Mouse (Mus musculus) natural killer cell, adult 2 months (primary cell): ENCODE measurements around the gene Ncoa3.

Experiments
- DNase-seq, 2 experiments: peaks; one replicate each; pipeline ENCODE4 v3.0.0; 2022; ENCODE audit warnings: low spot score in 2 of 2

The Ncoa3 gene

DNA sequence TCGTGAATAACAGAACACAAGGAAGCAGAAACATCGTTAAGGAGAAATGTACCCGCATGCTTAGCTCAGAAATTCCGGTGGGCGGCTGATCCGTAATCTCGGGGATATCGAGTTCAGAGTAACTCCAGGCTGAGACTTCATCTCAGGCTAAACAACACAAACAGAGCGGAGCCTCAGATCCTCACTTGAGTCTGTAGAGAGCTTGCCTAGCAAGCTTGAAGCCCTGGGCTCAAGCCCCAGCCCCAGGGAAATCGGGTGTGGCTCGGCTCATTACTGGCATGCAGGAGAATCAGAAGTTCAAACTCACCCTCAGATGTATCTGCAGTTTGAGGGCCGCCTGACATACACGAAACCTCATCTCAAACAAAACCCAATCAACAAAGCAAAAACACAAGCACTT lies 22.5 kb upstream of the Ncoa3 start:
- no peak for DNase-seq

DNA sequence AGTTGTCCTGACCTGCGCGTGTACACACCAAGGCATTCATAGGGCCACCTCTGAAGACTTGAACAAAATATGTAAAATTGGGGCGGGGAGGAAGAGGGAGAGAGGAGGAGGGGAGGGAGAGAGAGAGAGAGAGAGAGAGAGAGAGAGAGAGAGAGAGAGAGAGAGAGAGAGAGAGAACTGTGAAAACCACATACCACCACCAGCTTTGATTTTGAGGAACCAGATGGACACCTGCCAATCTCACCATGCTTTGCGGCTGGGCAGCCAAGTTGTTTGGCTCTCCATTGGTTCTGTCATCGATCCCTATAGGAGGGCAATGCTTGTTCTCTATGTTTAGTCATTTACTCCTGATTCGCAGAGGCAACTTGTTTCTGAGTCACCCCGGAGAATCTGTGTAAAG lies 21.7 kb upstream of the Ncoa3 start:
- DNase-seq: no peak

DNA sequence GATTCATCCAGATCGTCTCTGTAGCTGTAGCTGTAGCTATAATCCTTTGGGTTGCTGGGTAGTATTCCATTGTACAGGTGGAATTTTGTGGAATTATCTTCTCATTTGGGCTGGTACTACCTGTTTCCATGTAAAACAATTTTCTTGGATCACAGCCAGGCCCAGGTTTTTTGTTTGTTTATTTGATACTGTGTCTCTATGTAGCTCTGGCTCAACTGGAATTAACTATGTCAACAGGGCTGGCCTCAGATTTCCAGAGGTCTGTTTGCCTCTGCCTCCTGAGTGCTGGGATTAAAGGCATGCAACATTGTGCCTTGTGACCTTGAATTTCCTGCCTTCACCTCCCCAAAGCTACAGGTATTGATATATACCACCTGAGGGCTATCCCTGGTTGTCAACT lies 18.1 kb upstream of the Ncoa3 start:
- DNase-seq: no peak

DNA sequence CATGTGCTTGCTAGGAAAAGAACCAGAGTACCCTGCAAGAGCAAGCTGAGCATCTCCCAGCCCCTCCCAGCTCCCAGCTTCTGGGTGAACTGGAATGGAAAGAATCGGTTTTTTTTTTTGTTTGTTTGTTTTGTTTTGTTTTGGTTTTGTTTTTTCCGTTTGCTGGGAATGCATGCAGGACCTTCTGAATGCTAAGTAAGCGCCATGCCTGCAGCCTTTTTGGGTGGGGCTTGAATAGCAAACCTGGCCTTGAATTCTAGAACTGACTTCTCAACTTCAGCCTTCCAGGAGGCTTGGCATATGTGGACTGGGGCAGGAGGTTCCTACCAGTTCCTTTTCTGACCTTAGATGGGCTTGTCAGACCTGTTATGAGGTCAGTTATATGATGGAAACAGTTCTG lies 16.2 kb upstream of the Ncoa3 start:
- no peak for DNase-seq

DNA sequence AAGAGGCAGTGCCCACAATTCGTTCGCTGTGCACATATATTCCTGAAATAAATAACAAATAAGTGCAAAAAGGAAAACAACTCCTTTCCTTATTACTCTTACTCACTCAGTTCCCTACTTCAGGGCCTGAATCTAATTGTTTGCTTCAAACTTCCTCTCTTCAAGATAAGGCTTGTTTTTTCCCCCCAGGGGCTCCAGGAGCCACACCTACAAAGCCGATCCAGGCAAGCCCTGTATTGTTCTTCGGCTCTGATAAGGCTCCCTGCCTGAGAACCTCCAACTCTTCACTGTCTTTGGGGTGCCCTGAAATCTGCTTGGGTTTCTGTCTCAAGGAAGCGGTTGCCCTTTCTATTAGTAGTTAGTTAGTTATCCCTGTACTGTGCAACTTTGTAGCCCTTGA lies 15.6 kb upstream of the Ncoa3 start:
- no peak for DNase-seq

DNA sequence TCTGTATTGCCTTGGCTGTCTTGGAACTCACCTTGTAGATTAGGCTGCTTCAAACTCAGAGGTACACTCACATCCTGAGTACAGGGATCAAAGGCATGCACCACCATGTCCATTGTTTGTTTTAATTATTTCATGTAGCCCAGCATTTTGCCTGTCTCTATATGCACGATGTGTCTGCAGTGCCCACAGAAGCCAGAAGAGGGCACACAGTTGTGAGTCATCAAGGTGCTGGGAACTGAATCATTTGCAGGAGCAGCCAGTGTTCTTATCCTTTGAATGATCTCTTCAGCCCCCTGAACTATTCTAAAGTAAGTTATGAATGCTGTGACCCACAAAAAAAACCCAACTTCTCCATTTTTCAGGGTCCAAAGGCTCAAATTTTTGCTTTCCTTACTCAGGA lies 14.3 kb upstream of the Ncoa3 start:
- no peak for DNase-seq

DNA sequence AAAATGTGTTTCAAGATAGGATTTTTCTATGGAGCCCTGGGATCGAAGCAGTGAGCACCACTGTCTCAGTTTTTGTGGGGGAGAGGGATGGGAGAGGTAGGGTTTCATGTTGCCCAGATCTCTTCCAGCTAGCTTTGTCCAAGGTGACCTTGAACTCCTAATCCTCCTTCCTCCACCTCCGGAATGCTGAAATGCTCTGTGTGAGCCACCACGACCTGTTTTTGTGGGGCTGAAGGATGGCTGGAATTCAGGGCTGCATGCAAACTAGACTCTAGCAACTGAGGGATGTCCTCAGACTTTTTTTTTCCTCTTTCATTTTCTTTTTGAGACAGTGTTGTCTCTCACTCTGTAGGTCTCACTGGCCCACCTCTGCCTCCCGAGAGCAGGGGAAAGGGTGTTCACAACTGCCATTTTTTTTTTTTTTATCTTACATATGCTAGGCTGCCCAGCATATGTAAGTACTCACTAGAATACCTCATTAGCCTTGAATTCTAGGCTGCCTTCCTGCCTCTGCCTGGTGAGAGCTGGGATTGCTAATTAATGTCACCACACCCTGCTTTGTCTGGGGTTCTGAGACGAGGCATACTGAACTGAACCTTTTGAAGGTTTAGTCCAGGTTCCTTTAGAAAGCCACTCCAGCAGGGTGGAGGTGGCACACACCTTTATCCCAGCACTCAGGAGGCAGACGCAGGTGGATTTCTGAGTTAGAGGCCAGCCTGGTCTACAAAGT lies 11.0 kb upstream of the Ncoa3 start:
- DNase-seq: no peak

DNA sequence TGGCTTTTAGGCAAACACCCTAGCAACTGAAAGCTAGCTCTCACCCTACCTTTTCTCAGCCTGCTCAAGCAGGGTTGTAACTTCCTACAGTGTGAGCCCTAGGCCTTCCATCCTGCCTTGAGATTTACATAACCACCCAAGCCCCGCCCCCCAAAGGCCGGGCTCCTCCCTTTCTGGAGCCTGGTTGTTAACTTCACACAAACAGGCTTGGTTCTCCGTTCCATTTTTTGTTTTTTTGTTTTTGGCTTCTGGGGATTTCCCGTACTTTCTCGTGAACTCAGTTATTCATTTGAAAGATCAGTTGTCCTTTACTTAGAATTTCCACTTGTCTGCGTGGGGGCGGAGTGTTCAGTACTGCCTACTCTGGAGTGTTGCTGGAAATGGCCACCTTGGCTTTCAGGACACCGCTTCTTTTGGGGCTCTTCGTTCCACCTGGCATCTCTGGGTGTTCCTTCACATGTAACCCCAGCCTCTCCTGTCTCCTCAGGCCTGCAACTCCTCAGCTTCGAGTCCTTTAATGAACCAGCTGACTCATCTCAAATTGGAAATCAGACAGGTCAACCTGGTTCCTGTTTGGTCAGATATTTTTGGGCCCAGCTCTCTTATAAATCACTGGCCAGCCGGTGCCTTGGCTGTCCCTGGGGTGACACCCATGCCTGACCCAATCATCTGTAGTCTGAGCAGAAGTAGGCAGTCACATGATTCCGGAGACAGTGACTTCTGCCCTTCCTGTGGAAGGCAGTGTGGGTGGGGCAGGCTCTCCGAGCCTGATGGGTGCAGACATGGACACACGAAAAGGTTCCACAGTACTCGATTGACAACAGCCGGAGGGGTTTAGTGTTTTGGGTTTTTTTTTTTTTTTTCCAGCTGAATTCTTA lies 9.7 kb upstream of the Ncoa3 start:
- DNase-seq: peak; percentile 91 to 95

DNA sequence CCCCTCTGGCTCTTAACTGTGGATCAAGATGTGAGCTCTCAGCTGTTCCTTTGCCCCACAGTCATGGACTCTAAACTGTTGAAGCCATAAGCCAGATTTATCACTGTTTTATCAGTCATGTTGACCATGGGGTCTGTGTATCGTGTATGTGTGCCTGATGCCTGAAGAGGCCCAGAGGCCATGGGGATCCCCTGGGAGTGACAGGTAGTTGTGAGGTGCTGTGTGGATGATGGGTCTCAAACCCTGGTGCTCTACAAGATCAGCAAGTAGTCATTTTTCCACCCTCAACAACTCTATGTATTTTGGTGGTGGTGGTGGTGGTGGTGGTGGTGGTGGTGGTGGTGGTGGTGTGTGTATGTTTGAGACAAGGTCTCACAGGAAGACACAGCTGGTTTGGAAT lies 8.1 kb upstream of the Ncoa3 start:
- no peak for DNase-seq

DNA sequence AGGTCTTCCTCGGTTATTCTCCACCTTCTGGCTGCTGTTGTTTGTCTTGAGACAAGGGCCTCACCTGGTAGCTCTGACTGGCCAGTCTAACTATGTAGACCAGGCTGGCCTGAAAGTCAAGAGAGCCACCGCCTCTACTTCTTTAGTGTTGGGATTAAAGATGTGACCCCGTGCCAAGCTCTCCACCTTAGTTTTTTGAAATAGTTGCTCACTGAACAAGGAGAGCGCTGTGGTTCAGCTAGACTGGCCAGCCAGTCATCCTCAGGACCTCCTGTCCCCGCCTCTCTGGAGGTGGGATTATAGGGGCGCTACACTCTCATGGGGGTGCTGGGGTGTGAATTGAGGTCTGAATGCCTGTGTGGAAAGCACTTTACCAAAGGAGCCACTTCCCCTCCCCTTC lies 7.5 kb upstream of the Ncoa3 start:
- no peak for DNase-seq

DNA sequence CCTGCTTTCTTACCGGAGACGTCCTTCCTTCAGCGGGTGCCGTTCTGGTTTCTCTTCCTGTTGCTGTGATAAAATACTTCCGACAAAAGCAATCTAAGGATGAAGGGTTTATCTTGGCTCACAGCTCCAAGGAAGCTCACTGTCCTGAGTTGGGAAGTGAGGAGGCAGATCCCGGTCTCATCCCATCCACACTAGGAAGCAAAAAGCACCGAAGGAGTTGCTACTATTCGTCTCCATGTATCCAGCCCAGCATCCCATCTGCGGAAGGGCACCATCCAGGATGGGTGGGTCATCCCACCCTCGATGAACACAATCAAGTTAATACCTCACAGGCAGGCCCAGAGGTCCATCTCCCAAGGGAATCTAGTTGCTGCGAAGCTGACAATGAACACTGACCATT lies 6.9 kb upstream of the Ncoa3 start:
- no peak for DNase-seq

DNA sequence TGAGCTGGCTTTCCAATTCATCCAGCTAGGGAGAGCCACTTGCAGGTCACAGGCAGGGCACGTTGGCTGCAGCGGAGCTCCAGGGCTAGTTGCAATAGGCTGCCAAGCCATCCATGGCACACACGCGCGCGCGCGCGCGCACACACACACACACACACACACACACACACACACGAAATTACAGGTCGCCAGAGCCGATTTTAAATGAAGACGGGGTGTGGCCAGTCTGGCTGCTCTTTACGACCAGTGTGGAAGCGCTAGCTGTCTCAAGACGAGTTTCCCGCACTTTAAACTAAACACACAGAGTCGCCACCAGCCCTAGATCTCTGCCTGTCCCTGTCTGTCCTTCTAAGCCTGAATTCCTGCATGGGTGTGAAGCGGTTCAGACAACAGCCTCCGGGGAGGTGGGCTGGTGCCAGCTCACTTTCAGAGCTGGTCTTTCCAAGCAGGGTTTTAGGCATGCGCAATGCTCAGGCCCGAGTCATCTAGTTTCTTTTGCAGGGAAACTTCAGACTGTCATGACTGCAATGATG lies 5.4 kb upstream of the Ncoa3 start:
- peak; percentile 26 to 54 for DNase-seq

DNA sequence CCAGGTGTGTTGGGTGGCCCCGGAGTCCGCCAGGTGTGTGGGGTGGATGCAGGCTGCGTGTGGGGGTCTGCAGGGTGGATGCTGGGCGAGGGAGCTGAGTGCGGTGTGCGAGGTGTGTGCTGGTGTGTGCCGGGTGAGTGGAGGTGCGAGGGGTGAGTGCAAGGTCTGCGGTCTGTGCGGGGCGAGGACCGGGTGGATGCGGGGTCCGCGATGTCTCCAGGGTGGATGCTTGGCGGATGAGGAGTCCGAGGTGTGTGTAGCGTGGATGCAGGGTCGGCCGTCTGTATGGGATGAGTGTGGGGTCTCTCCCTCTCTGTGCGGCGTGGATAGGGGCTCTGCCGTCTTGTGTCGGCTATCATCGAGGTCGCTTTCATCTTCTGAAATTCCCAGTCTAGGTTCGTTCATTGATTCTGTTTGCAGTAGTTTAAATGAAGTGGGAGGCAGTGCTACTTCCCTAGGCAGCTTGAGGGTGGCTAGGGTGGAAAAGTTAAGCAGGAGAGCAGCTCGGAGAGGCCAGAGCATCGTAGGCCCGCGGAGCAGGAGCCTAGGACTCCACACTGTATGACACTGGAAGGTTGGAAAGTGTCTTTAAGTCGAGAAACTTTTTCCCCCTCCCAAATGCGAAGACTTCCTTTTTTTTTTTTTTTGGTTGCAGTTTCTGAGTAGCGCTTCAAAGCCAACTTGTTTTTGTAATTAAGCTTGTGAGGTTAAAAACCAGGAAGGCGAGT lies 901 bp downstream of the Ncoa3 start:
- DNase-seq: peak in 1 of 2 experiments; percentile 24

DNA sequence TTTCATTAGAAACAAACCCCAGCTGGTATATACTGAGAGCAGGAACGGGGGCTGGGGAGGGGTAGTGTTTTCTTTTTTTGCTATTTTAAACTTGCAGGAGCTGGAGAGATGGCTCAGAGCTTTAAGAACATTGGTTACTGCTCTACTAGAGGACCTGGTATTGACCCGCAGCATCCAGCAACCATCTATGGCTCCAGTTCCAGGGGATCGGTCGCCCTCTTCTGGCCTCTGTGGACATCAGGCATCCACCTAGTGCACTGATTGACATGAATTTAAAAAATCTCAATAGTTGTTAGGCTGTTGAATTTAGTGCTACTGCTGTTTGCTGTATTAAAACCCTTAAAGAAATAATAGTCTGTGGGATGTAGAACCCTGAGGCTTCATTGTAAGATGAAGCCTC lies 1.9 kb downstream of the Ncoa3 start:
- DNase-seq: no peak

DNA sequence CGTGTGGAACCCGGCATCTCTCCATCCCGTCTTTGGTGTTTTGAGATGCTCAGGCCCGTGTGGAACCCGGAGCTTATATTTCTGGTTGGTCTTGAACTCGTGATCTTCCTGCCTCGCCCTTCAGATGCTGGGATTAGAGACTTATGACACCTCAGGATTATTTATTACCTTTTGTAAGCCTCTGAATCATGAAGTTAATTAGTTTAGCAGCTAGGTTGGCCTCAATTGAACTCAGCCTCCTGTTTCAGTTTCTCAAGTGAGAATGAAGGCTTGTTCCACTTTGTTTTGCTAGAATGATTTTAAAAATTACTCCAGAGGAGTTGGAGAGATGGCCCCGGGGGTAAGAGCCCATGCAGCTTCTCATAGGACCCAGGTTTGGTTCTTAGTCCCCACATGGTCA lies 3.3 kb downstream of the Ncoa3 start:
- DNase-seq: no peak

DNA sequence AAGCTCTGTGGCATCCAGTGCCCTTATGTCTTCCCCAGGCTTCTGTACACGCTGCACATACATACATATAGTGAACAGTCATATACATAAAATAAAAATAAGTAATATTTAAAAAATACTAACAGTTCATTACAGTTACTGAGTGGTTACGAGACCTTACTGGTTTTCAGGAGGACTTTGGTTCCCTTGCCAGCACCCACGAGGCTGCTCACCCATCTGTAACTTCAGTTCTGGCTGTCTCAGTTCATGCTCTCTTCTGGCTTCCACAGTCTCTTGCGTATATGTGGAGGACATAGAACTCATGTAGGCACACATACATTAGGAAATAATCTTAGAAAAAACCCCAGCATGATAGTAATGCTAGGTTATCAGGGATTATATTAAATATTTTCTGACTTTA lies 3.7 kb downstream of the Ncoa3 start:
- DNase-seq: no peak

DNA sequence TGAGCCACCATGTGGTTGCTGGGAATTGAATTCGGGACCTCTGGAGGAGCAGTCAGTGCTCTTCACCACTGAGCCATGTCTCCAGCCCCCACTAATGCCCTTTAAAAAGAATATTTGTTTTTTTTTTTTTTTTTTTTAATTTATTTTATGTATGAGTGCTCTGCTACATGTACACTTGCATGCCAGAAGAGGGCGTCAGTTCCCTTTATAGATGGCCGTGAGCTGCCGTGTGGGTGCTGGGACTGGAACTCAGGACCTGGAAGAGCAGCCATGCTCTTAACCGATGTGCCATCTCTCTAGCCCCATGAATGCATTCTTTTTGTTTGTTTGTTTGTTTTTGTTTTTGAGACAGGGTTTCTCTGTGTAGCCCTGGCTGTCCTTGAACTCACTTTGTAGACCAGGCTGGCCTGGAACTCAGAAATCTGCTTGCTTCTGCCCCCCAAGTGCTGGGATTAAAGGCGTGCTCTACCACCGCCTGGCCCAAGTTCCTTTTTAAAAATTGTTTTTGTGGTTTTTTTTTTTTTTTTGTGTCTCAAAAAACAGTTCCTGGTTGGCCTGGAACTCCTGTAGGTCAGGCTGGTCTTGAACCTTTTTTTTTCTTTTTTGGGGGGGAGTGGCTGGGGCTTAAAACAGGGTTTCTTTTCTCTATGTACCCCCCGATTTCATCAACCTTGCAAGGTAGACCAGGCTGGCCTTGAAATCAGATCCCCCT lies 5.0 kb downstream of the Ncoa3 start:
- DNase-seq: no peak

DNA sequence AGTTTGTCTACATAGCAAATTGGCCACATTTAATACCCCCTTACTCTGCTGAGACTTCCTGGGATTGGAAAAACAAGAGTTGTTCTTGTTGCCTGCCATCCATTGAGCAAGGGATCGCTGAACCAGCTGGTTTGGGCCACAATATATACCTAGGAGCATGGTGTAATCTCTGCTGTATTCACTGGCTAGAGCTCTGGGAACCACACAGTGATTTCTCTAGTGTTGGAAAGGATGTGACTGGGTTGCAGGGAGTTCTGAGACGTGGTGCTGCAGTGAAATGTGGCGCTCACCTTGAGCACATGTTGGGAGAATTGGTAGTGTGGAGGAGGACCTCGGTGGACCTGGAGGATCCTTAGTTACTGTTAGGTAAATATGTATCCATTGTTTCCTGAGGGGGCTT lies 6.5 kb downstream of the Ncoa3 start:
- no peak for DNase-seq

DNA sequence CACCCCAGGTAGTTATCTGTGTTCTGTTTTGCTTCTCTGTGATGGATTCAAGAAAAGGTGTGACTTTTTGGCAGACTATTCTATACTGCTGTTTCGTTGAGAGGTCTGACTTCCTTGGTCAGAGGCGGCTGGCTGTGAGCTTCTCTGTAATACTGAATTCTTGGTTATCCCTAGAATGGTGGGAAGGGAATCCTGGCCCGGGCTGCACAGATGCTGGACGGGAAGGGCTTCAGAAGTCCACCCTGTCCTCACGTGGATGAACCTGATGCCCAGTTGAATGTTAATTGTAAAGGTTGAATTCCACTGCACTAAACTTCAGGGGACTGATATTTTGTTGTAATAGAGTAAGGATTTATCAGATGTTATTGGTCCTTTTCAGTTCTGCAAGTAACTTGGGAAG lies 7.4 kb downstream of the Ncoa3 start:
- no peak for DNase-seq

DNA sequence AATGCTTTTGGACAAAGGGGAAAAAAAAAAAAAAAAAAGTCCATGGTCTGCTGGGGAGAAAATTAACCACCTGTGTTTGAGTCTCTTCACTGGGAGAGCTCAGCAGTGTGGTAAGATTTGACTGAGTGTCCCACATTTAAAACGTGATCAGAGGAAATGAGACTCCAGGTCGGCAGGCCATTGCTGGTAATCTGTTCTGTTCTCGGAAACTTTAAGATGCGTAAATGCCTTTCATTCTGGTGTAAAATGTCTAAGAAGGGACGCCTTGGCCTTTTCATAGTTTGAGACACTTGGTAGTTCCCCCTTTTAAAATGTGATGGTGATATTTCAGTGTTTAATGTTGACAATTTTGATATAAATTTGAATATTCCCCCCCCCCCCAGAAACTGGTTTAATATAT lies 7.8 kb downstream of the Ncoa3 start:
- no peak for DNase-seq

DNA sequence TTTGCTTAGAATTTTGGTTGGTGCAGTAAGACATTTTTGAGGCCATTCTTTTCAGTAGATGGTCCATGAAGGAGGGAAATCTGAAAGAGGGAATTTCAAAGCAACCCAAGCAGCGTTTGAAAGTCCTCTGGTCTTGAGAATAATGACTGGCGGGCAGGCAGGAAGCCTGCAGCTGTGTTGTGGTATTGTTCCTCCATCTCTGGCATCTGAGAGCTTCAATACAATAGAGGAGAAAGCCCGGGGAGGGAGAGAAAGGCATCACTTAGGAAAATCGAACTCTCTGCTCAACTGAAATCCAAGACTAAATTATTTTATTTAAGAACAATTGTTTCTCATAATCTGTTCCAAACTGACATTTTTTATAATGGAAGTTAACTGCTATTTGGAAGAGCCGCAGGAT lies 8.3 kb downstream of the Ncoa3 start:
- no peak for DNase-seq

DNA sequence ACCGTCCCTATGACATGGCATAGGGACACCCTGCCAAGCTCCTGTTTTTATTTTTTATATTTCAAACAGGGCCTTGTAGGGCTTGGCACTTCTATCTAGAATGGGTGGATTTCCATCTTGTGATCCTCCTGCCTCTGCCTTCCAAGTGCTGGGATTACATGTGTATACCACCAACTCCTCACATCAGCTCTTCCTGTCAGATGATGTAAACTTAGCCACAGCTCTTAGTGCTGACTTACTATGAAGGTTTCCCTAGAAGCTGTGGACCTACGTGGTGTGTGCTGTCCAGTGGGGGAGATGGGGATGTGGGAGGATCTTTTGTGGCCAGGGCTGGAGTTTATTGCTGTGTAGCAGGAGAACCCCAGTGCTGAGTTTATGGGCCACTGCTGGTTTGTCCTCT lies 8.9 kb downstream of the Ncoa3 start:
- no peak for DNase-seq
